Mouse (Mus musculus) heart, embryonic 12.5 days (tissue): ENCODE data around the gene Mki67. TPM values are rescaled to one million over a fixed set of nuclear protein-coding genes. Genes with fewer than 3 reads are reported as not detected.
"Not testable (repeated sequence)": the region's sequence is repeated elsewhere in the genome, so short reads cannot be mapped to it uniquely, and the experiment has no call there.

ENCODE experiments used
- ATAC-seq: fragments of 200-750 bp; cut with Nextera tagmentation; 2 replicates; pipeline ENCODE4 v1.8.0; 2017; ENCODE audit warnings: moderate TSS enrichment, moderate library complexity; ENCODE audit not compliant: insufficient number of reproducible peaks, low FRiP score
- H3K27ac ChIP-seq: fragments of 300-500 bp; sonication (generic); 2 replicates; pipeline ENCODE4 v1.5.1; 2016; ENCODE audit warnings: mild to moderate bottlenecking, moderate library complexity; ENCODE audit not compliant: poor library complexity, severe bottlenecking
- H3K27me3 ChIP-seq: fragments of 300-500 bp; sonication (generic); replicated peaks from 2 replicates; pipeline ENCODE4 v1.6.1; 2016; ENCODE audit warnings: mild to moderate bottlenecking, moderate library complexity
- H3K36me3 ChIP-seq: fragments of 300-500 bp; sonication (generic); 2 replicates; pipeline ENCODE4 v1.6.1; 2016; ENCODE audit warnings: mild to moderate bottlenecking, moderate library complexity
- H3K4me1 ChIP-seq: fragments of 300-500 bp; sonication (generic); replicated peaks from 2 replicates; pipeline ENCODE4 v1.6.1; 2016; ENCODE audit warnings: mild to moderate bottlenecking
- H3K4me2 ChIP-seq: fragments of 300-500 bp; sonication (generic); 2 replicates; pipeline ENCODE4 v1.6.1; 2016; ENCODE audit warnings: mild to moderate bottlenecking, moderate library complexity
- H3K4me3 ChIP-seq: fragments of 300-500 bp; sonication (generic); 2 replicates; pipeline ENCODE4 v1.5.1; 2016; ENCODE audit warnings: mild to moderate bottlenecking
- H3K9ac ChIP-seq: fragments of 300-500 bp; sonication (generic); 2 replicates; pipeline ENCODE4 v1.6.1; 2016; ENCODE audit warnings: mild to moderate bottlenecking, moderate library complexity
- H3K9me3 ChIP-seq: fragments of 300-500 bp; sonication (generic); replicated peaks from 2 replicates; pipeline ENCODE4 v1.6.1; 2016; ENCODE audit warnings: mild to moderate bottlenecking, moderate library complexity
- WGBS: fragments of 180-500 bp; shearing (Covaris S2); methylation state at CpG from one replicate; pipeline ENCODE4 v1.1.7; 2016; 5-methylcytosine and 5-hydroxymethylcytosine counted together
- polyA plus RNA-seq: library from polyadenylated mRNA; unstranded; fragments of >200 nt; fragmentation: Nextera tagmentation; extraction: Ambion mirVana; gene quantifications from 2 replicates; pipeline ENCODE4 v1.2.1, GENCODE M21; 2016

Mki67 gene
- polyA plus RNA-seq, 1 experiment from 2014 or later, result 39.2 TPM

DNA sequence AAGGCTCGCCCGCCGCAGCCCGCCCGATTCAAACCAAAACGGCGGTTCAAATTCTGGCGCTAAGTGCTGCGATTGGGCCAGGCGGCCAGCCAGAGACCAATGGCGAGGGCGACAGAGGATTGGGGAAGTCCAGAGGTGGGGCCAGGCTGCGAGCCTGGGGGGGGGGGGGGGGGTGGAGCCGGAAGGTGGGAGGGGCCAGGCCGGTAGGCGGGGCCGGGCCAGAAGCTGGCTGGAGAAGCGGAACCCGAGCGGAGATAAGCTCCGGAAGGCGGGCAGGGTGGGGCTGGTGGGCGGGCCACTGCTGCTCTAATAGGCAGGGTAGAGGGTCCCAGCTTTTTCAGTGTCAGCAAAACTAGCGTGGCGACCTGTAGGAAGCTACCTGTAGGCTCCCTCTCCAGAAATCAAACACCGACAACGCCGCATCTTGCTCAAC lies 300 bp upstream of the Mki67 start:
- Histone ChIP-seq H3K27me3 (no peaks in the 10 kb centered on the region), H3K36me3 (peaks cover 7% of the 10 kb centered on the region; the same call in 1 of the 2 replicates), H3K4me3 (peak overlapping the region; percentile 96), H3K4me1 (peaks cover 20% of the 10 kb centered on the region), H3K9me3 (no peaks in the 10 kb centered on the region), H3K4me2 (peak overlapping the region; percentile 72), H3K27ac (no peak overlapping the region), H3K9ac (peak overlapping the region; percentile 89)
- under 1% methylated on average over 28 of the region's 28 CpGs for WGBS
- peak; percentile 98 for ATAC-seq

DNA sequence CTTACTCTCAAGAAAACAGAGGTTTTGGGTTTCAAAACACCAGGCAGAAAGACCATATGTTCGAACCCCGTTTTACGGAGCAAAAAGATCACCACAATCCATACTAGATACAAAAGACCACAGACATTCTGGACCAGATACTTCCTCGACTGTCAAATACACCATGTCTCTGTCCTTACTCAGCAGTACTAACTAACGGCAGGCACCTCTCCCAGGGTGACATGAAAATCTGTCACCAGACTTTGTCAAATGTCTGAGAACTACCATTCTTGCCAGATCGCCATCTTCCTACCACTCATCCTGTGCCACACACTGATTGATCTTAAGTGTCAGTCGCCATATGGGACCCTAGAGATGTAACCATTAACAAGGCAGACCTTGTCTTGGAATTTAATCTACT lies 995 bp downstream of the Mki67 start:
- Histone ChIP-seq H3K27ac (peak overlapping the region; percentile 75), H3K4me1 (peaks cover 20% of the 10 kb centered on the region), H3K36me3 (peaks cover 13% of the 10 kb centered on the region), H3K27me3 (no peaks in the 10 kb centered on the region), H3K4me3 (peak overlapping the region; percentile 96), H3K4me2 (peak overlapping the region; percentile 72), H3K9ac (peak overlapping the region; percentile 89), H3K9me3 (no peaks in the 10 kb centered on the region)
- under 1% methylated on average over 7 of the region's 7 CpGs for WGBS
- no peak for ATAC-seq

DNA sequence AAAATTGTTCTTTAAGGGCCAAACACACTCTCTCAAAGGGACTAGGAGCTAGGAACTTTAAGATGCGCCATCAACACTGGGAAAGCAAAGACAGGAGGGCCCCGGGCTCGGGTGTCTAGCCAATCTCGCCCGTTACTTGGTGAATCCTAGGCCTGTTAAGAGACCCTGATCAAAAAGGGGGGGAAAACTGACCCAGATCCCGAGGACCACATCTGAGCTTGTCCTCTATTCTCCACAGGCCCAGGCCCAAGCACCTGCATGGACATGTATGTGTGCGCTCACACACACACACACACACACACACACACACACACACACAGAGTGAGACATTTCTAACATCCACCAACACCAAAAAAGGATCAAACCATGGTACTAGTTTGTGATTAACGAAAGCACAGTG lies 2.8 kb downstream of the Mki67 start:
- H3K9ac ChIP-seq, result 0 out of 2 replicates have a peak overlapping the region, but pooled peaks have one; percentile 7
- no peaks in the 10 kb centered on the region for H3K9me3 ChIP-seq
- WGBS, result 79% methylated on average over 8 of the region's 8 CpGs

DNA sequence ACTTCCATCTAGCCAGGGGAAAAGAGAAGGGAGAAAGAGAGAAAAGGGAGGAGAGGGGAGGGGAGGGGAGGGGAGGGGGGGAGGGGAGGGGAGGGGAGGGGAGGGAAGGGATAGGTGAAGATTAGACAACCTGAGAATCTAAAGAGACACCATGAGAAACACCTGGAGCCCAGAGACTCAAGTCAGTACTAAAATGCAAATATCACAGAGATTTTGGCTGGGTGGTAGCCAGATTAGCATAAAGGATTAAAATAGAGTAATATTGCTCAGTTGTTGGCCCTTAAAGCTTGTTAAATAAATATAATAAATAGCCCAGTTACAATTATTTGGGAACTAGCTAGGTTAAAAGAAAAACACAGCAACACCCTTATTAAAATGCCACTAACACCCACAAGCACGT lies 3.6 kb downstream of the Mki67 start:
- ATAC-seq, result no peak
- 88% methylated on average over 1 of the region's 1 CpGs for WGBS
- Histone ChIP-seq H3K27me3 (no peaks in the 10 kb centered on the region), H3K9ac (no peak overlapping the region), H3K27ac (no peak overlapping the region), H3K36me3 (peaks cover 37% of the 10 kb centered on the region), H3K9me3 (no peaks in the 10 kb centered on the region), H3K4me2 (peak overlapping the region; percentile 61), H3K4me1 (peaks cover 20% of the 10 kb centered on the region), H3K4me3 (peak overlapping the region; percentile 30; the same call in 1 of the 2 replicates)

More for the DNA sequence above, 2.8 kb downstream of the Mki67 start:
- no peak for ATAC-seq
- Histone ChIP-seq H3K27ac (peak overlapping the region; percentile 34; the same call in 1 of the 2 replicates), H3K36me3 (peaks cover 30% of the 10 kb centered on the region), H3K4me3 (peak overlapping the region; percentile 30), H3K4me2 (peak overlapping the region; percentile 61), H3K27me3 (no peaks in the 10 kb centered on the region), H3K4me1 (peaks cover 20% of the 10 kb centered on the region)

DNA sequence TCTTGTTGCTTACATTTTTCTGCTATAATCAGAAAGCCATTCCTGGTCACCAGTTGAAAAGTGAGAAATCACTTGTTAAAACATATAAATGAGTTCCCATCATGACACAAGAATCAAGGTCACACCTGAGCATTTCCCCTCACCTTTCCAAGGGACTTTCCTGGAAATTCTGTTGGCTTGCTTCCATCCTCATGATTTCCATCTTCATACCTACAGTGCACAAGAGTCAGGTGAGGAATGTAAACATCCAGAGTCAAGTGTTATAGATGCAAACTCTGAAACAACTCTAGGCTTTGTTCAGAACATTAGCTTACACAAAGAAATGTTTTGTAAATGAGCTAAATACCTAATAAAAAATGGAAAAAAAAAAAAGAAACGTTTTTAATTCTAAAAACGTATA lies 5.5 kb downstream of the Mki67 start:
- Histone ChIP-seq H3K4me2 (no peak overlapping the region), H3K27me3 (no peaks in the 10 kb centered on the region), H3K36me3 (peaks cover 55% of the 10 kb centered on the region), H3K27ac (no peak overlapping the region), H3K9me3 (no peaks in the 10 kb centered on the region), H3K9ac (no peak overlapping the region), H3K4me3 (no peak overlapping the region), H3K4me1 (peaks cover 15% of the 10 kb centered on the region)
- whole genome bisulfite sequencing, result 74% methylated on average over 2 of the region's 2 CpGs
- no peak for ATAC-seq

DNA sequence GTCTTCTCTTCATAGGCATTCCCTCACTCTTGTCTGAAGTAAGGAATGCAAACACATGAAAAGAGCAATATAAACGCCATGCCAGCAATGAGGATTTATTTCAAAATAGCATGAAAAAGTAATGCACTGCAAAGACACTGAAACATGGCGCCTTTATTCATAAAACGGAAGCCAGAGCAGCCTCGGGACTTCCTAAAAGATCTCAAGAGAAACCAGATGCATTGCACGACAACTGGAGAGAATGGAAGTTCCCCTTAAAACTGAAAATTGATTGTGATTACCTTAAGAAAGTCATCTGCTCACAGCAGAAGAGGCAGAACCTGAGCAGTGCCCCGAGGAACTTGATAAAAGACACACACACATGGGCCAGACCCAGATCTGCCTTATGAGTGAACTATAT lies 10.4 kb downstream of the Mki67 start:
- no peaks in the 10 kb centered on the region for H3K9me3 ChIP-seq
- H3K4me3 ChIP-seq, result no peak overlapping the region
- no peak overlapping the region for H3K9ac ChIP-seq
- no peak overlapping the region for H3K4me2 ChIP-seq
- no peaks in the 10 kb centered on the region for H3K4me1 ChIP-seq
- no peak for ATAC-seq
- WGBS, result 94% methylated on average over 6 of the region's 6 CpGs
- H3K27me3 ChIP-seq, result no peaks in the 10 kb centered on the region
- no peak overlapping the region for H3K27ac ChIP-seq
- H3K36me3 ChIP-seq, result peaks cover 92% of the 10 kb centered on the region

DNA sequence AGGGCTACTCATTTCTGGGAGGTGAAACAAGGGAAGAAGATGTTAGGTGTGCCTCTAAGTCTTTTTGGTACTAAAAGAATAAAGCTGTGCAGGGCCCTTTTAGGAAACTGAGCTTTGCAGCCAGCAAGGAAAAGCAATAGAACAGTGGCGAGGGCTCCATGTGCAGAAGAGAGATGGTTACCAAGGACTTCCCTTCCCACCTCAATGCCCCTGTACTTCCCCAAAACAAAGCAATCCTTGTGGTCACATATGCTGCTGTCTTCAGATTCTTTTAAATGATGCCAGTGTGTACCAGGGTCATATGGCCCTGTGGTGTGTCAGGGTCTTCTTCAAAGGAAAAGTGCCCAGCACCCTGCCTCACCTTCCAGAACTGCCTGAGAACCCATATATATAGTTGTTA lies 11.1 kb downstream of the Mki67 start:
- Histone ChIP-seq H3K9ac (no peak overlapping the region), H3K4me2 (no peak overlapping the region), H3K36me3 (peaks cover 92% of the 10 kb centered on the region), H3K27me3 (no peaks in the 10 kb centered on the region), H3K9me3 (no peaks in the 10 kb centered on the region), H3K27ac (no peak overlapping the region), H3K4me3 (no peak overlapping the region), H3K4me1 (no peaks in the 10 kb centered on the region)
- no peak for ATAC-seq
- 100% methylated on average over 1 of the region's 1 CpGs for WGBS

DNA sequence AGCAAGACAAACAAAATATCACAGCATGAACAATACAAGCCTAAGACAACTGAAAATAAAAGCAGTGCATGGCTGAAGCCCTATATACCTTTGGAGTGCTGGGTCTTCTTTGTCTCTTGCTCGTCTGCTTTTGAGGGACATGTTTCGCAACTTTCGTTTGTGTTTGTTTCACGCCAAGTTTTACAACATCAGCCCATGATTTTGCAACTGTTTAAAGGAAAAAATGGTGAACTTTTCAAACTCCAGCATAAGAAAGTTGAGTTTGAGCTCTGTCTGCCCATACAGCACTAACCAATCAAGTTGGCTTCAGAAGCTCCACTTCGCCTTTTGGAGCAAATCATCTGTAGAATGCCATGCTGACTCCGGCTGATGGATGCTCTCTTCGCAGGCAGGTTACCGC lies 11.9 kb downstream of the Mki67 start:
- 91% methylated on average over 8 of the region's 8 CpGs for WGBS
- H3K9ac ChIP-seq, result no peak overlapping the region
- peaks cover 94% of the 10 kb centered on the region for H3K36me3 ChIP-seq
- H3K4me2 ChIP-seq, result no peak overlapping the region
- H3K27ac ChIP-seq, result no peak overlapping the region
- no peaks in the 10 kb centered on the region for H3K4me1 ChIP-seq
- ATAC-seq, result no peak
- no peaks in the 10 kb centered on the region for H3K9me3 ChIP-seq
- no peak overlapping the region for H3K4me3 ChIP-seq
- H3K27me3 ChIP-seq, result no peaks in the 10 kb centered on the region

DNA sequence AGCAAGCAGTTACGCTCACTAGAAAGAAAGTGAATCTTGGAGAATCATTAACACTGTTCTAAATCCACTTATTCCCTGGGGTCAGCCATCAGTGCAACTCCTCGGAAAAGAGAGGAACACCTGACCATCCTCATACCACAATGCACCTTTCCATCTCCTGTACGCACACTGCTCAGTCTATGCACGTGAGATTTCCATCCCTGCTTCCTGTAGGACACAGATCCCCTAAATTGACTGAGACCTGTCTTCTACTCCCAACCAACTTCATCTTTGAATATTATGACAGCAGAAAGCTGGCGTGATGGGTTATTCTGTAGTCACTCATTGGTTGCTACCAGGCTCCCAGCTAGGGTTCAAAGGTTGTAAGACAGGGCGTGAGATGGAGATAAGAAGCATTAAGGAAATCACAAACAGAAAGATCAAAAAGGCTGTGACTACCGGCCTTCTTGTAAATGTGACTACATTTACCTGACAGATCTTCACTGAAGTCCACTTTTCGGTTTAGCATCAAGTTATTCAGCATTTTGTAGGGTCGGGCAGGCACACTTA lies 12.5 kb downstream of the Mki67 start:
- Histone ChIP-seq H3K4me2 (no peak overlapping the region), H3K4me3 (no peak overlapping the region), H3K9me3 (no peaks in the 10 kb centered on the region), H3K27me3 (no peaks in the 10 kb centered on the region), H3K4me1 (no peaks in the 10 kb centered on the region), H3K9ac (no peak overlapping the region), H3K27ac (no peak overlapping the region), H3K36me3 (peaks cover 94% of the 10 kb centered on the region)
- ATAC-seq, result no peak
- 89% methylated on average over 9 of the region's 9 CpGs for WGBS

DNA sequence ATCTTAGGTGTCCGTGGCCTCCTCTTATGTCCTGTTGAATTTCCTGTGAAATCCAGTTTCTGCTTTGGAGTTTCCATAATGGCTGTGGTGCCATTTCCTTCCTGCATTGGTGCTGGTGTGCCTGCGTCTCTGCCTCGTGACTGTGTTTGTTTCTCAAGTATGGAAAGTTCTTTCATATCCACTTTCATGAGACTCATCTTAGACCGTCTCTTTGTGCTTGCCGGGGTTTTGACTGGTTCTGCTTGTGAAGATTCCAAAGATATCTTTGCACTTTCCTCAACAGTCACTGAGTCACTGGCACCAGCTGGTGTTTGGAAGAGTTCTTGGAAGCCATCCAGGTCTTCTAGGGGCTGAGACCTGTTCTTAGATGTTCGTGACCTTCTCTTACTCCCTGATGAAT lies 16.8 kb downstream of the Mki67 start:
- H3K36me3 ChIP-seq, result peaks cover 96% of the 10 kb centered on the region
- H3K4me1 ChIP-seq, H3K27ac ChIP-seq, H3K27me3 ChIP-seq, H3K9me3 ChIP-seq, H3K4me3 ChIP-seq, ATAC-seq, H3K9ac ChIP-seq, H3K4me2 ChIP-seq: not testable (repeated sequence)
- 64% methylated on average over 6 of the region's 6 CpGs for WGBS

DNA sequence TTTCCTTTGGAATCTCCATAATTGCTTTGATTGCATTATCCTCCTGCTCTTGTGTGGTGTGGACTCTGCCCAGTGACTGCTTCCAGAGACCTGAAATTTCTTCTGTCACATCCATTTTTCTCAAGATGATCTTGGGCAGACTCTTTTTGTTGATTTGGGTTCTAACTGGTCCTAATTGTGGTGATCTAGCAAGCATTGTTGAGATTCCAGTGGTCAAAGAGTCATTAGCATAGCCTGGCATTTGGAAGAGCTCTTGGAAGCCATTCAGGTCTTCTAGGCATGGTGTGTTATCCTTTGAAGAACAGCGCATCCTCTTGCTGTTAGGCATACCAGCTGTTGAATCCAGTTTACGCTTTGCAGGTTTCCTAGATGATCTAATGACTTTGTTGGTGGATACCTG lies 17.8 kb downstream of the Mki67 start:
- H3K4me2 ChIP-seq, result no peak overlapping the region
- no peak for ATAC-seq
- no peak overlapping the region for H3K4me3 ChIP-seq

More for the DNA sequence above, 17.8 kb downstream of the Mki67 start:
- no peaks in the 10 kb centered on the region for H3K9me3 ChIP-seq
- WGBS, result 94% methylated on average over 2 of the region's 2 CpGs
- H3K36me3 ChIP-seq, result peaks cover 94% of the 10 kb centered on the region
- H3K4me1 ChIP-seq, result peaks cover 6% of the 10 kb centered on the region; the same call in 1 of the 2 replicates
- H3K27ac ChIP-seq, result no peak overlapping the region
- no peaks in the 10 kb centered on the region for H3K27me3 ChIP-seq
- H3K9ac ChIP-seq, result no peak overlapping the region
